In the genomic region with DNA sequence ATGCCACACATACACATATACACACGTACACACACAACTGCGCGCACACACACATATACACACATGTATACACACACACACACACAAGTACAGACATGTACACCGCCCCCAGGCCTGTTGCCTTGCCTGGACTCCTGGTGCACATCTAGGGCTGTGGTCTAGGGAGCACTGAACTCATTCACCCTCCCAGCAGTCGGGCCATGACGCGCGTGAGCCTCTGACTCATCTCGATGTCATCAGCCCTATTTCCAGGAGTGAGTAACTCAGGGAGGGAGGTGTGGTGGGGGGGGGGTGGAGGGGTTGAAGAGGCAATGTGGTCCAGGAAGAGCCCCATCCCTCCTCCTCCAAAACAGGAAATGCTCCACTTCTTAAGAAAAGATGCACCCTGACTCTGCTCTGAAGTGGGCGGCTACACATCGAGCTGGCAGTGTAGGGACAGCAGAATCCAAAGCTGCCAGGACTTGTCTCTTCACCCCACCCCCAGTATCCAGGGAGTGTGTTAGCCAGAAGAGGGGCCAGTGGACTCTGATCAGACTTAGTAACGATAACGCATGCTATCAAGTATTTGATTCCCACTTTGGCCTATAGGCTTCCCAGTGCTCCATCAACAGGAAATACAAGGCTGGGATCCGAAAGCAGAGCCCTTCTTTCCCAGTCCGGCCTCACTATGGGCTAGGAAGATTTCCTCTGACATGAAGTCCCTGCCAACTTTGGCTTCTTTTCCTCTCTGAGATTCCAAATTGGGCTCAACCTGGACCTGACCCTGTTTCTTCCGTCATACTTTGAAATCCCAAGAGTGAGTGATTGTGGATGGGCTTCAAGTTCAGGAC, we compare ENCODE assay signal across 10 mouse cellular contexts. TPM values are rescaled to one million over a fixed set of nuclear protein-coding genes. Genes with fewer than 3 reads are reported as not detected.
DNase-seq lines count a peak whose midpoint lies in the region; ATAC-seq lines count a peak whose summit lies in the region.
"Had no signal": no experiment of that assay in that cellular context is flagged by ENCODE, and none has a peak within 500 bp of the region (broad histone marks: within the 10 kb centered on the region; RNA-seq: fewer than 3 reads in every experiment).

No protein-coding gene starts in this region.

- H3K27me3 ChIP-seq in lung, embryonic 16.5 days (ENCODE audit: control insufficient read depth, insufficient read depth, low read depth, low read length): no peaks in the 10 kb centered on the region
- H3K27me3 ChIP-seq in heart, embryonic 13.5 days (replicated peaks): no peaks in the 10 kb centered on the region
- H3K27me3 ChIP-seq in hindbrain, embryonic 13.5 days: no peaks in the 10 kb centered on the region
- H3K27me3 ChIP-seq: embryonic facial prominence, embryonic 12.5 days had no signal

- 0 out of 2 replicates have a peak, but pooled peaks have one; percentile 23 for ATAC-seq in lung, embryonic 16.5 days (ENCODE audit: low read depth)
- no peak for ATAC-seq in heart, embryonic 13.5 days (ENCODE audit: extremely low read depth, insufficient number of reproducible peaks, low FRiP score, low TSS enrichment)
- peak; percentile 89 for ATAC-seq in neutrophil, adult 5-6 weeks (ENCODE audit: extremely low read depth, insufficient number of reproducible peaks, low FRiP score, poor library complexity, severe bottlenecking)
- ATAC-seq in inflammation-experienced regulatory T-cells, adult 6 months: no peak
- no peak for ATAC-seq in hindbrain, embryonic 13.5 days (ENCODE audit: low FRiP score)

- DNase-seq in lung, postnatal 14 days: no peak
- DNase-seq in adrenal gland, adult 8-10 months: peak; percentile 75
- DNase-seq in spleen, adult 18-20 months: no peak

- no peaks in the 10 kb centered on the region for H3K9me3 ChIP-seq in lung, embryonic 16.5 days (ENCODE audit: control insufficient read depth, low read length)
- H3K9me3 ChIP-seq in heart, embryonic 13.5 days: no peaks in the 10 kb centered on the region
- H3K9me3 ChIP-seq in hindbrain, embryonic 13.5 days: no peaks in the 10 kb centered on the region
- H3K9me3 ChIP-seq: embryonic facial prominence, embryonic 12.5 days; hindbrain, embryonic 10.5 days had no signal

- H3K9ac ChIP-seq in lung, embryonic 16.5 days (ENCODE audit: low read length): no peak overlapping the region
- no peak overlapping the region for H3K9ac ChIP-seq in heart, embryonic 13.5 days
- H3K9ac ChIP-seq in hindbrain, embryonic 13.5 days: no peak overlapping the region
- H3K9ac ChIP-seq: embryonic facial prominence, embryonic 12.5 days had no signal

- no peak overlapping the region for H3K4me3 ChIP-seq in lung, embryonic 16.5 days (ENCODE audit: low read length)
- no peak overlapping the region for H3K4me3 ChIP-seq in heart, embryonic 13.5 days
- no peak overlapping the region for H3K4me3 ChIP-seq in hindbrain, embryonic 13.5 days
- H3K4me3 ChIP-seq: embryonic facial prominence, embryonic 12.5 days; hindbrain, embryonic 10.5 days had no signal

- no peaks in the 10 kb centered on the region for H3K36me3 ChIP-seq in lung, embryonic 16.5 days (ENCODE audit: control insufficient read depth, insufficient read depth, low read length)
- no peaks in the 10 kb centered on the region for H3K36me3 ChIP-seq in heart, embryonic 13.5 days
- no peaks in the 10 kb centered on the region for H3K36me3 ChIP-seq in hindbrain, embryonic 13.5 days
- H3K36me3 ChIP-seq: embryonic facial prominence, embryonic 12.5 days; hindbrain, embryonic 10.5 days had no signal

- H3K4me1 ChIP-seq in lung, embryonic 16.5 days (replicated peaks; ENCODE audit: control insufficient read depth, insufficient read depth, low read length): no peaks in the 10 kb centered on the region
- peaks cover 26% of the 10 kb centered on the region for H3K4me1 ChIP-seq in heart, embryonic 13.5 days
- no peaks in the 10 kb centered on the region for H3K4me1 ChIP-seq in hindbrain, embryonic 13.5 days (replicated peaks)
- H3K4me1 ChIP-seq: embryonic facial prominence, embryonic 12.5 days had no signal

- no peak overlapping the region for H3K4me2 ChIP-seq in lung, embryonic 16.5 days (ENCODE audit: low read depth, low read length)
- no peak overlapping the region for H3K4me2 ChIP-seq in heart, embryonic 13.5 days
- H3K4me2 ChIP-seq in hindbrain, embryonic 13.5 days: no peak overlapping the region
- H3K4me2 ChIP-seq: embryonic facial prominence, embryonic 12.5 days had no signal

- no peak overlapping the region for H3K27ac ChIP-seq in lung, embryonic 16.5 days (ENCODE audit: low read length)
- H3K27ac ChIP-seq in heart, embryonic 13.5 days (replicated peaks): peak overlapping the region; percentile 12; the same call in 1 of the 2 replicates
- H3K27ac ChIP-seq in hindbrain, embryonic 13.5 days: no peak overlapping the region
- H3K27ac ChIP-seq: embryonic facial prominence, embryonic 12.5 days; hindbrain, embryonic 10.5 days had no signal

- WGBS in lung, embryonic 16.5 days: 74% methylated on average over 16 of the region's 16 CpGs
- WGBS in heart, embryonic 13.5 days: 62% methylated on average over 16 of the region's 16 CpGs
- WGBS in hindbrain, embryonic 13.5 days: 89% methylated on average over 16 of the region's 16 CpGs

RNA-seq across cellular contexts. Expression of gene Plb1, which starts 40.3 kb away (rescaled TPM):
- polyA plus RNA-seq in lung, embryonic 16.5 days (2015; fragmentation: Nextera tagmentation; extraction: Ambion mirVana): 18.1 and 24.0 TPM in 2 replicates
- under 1 TPM in 2 of 4 experiments, not detected in 2; 0.12 to 0.28 TPM for total RNA-seq in adrenal gland, adult 8-10 months (2022)
- 1.8 TPM in 2 replicates for polyA plus RNA-seq in heart, embryonic 13.5 days (2015; fragmentation: Nextera tagmentation; extraction: Ambion mirVana)
- 0.12 and 0.70 TPM in 2 replicates for total RNA-seq in neutrophil, adult 5-6 weeks (2017)
- polyA plus RNA-seq in inflammation-experienced regulatory T-cells, adult 6 months (2017; shearing (Covaris generic)): not detected
- polyA plus RNA-seq in hindbrain, embryonic 13.5 days (2015; fragmentation: Nextera tagmentation; extraction: Ambion mirVana): 0.04 and 0.12 TPM in 2 replicates

RNA-seq across cellular contexts. Expression of gene Fosl2, which starts 56.6 kb away (rescaled TPM):
- 3.4 and 4.7 TPM in 2 replicates for polyA plus RNA-seq in lung, embryonic 16.5 days (2015; fragmentation: Nextera tagmentation; extraction: Ambion mirVana)
- total RNA-seq in adrenal gland, adult 8-10 months (2022): 100 to 1,000 TPM; 305 to 438 (median 384) TPM
- polyA plus RNA-seq in heart, embryonic 13.5 days (2015; fragmentation: Nextera tagmentation; extraction: Ambion mirVana): 2.0 TPM in 2 replicates
- 133 and 140 TPM in 2 replicates for total RNA-seq in neutrophil, adult 5-6 weeks (2017)
- polyA plus RNA-seq in inflammation-experienced regulatory T-cells, adult 6 months (2017; shearing (Covaris generic)): 1 to 10 TPM; 1.3 to 2.0 (median 1.7) TPM
- polyA plus RNA-seq in hindbrain, embryonic 13.5 days (2015; fragmentation: Nextera tagmentation; extraction: Ambion mirVana): 0.36 and 0.40 TPM in 2 replicates

Comparison
In these comparisons a context has a peak if more than half of its experiments do, and no peak if none do; other contexts are left out.
1. ATAC-seq: peak in lung, embryonic 16.5 days (single experiment) and neutrophil, adult 5-6 weeks (single experiment); none in heart, embryonic 13.5 days (single experiment), inflammation-experienced regulatory T-cells, adult 6 months (single experiment) and hindbrain, embryonic 13.5 days (single experiment).